Mouse (Mus musculus): ENCODE results near the gene Krt82.

The Krt82 gene

GRCm38 (mm10) chr15:101550567-101550966 lies at the start of gene Krt82:
Gene Krt82 (minus strand): TSS chr15:101550667.
- H3K36me3 ChIP-seq (ENCODE audit: control insufficient read depth, insufficient read depth, low read length, poor library complexity, severe bottlenecking), result no peaks in the 10 kb centered on the region
- no peak for DNase-seq (ENCODE audit: low read depth, low spot score)
- no peaks in the 10 kb centered on the region for H3K27me3 ChIP-seq (ENCODE audit: control insufficient read depth, insufficient read depth, low read length, poor library complexity, severe bottlenecking)

GRCm38 (mm10) chr15:101599123-101599522 lies 48.7 kb upstream of the Krt82 start:
- Histone ChIP-seq H3K36me3 (ENCODE audit: control insufficient read depth, insufficient read depth, low read length, poor library complexity, severe bottlenecking) (no peaks in the 10 kb centered on the region), H3K27me3 (ENCODE audit: control insufficient read depth, insufficient read depth, low read length, poor library complexity, severe bottlenecking) (no peaks in the 10 kb centered on the region)
- no peak for DNase-seq (ENCODE audit: low read depth, low spot score)

GRCm38 (mm10) chr15:101588216-101588615 lies 37.7 kb upstream of the Krt82 start:
- H3K36me3 ChIP-seq (ENCODE audit: control insufficient read depth, insufficient read depth, low read length, poor library complexity, severe bottlenecking), result no peaks in the 10 kb centered on the region
- no peaks in the 10 kb centered on the region for H3K27me3 ChIP-seq (ENCODE audit: control insufficient read depth, insufficient read depth, low read length, poor library complexity, severe bottlenecking)
- DNase-seq (ENCODE audit: low read depth, low spot score), result no peak

- Histone ChIP-seq H3K36me3 (ENCODE audit: control insufficient read depth, insufficient read depth, low read length, poor library complexity, severe bottlenecking) (no peaks in the 10 kb centered on the region), H3K27me3 (ENCODE audit: control insufficient read depth, insufficient read depth, low read length, poor library complexity, severe bottlenecking) (no peaks in the 10 kb centered on the region)
- DNase-seq (ENCODE audit: low read depth, low spot score), result no peak
Observed at GRCm38 (mm10) chr15:101584456-101584855, 34.0 kb upstream of the Krt82 start.

GRCm38 (mm10) chr15:101583211-101583965 lies 32.9 kb upstream of the Krt82 start:
- no peak for DNase-seq (ENCODE audit: low read depth, low spot score)
- no peaks in the 10 kb centered on the region for H3K27me3 ChIP-seq (ENCODE audit: control insufficient read depth, insufficient read depth, low read length, poor library complexity, severe bottlenecking)
- H3K36me3 ChIP-seq (ENCODE audit: control insufficient read depth, insufficient read depth, low read length, poor library complexity, severe bottlenecking), result no peaks in the 10 kb centered on the region

DNA sequence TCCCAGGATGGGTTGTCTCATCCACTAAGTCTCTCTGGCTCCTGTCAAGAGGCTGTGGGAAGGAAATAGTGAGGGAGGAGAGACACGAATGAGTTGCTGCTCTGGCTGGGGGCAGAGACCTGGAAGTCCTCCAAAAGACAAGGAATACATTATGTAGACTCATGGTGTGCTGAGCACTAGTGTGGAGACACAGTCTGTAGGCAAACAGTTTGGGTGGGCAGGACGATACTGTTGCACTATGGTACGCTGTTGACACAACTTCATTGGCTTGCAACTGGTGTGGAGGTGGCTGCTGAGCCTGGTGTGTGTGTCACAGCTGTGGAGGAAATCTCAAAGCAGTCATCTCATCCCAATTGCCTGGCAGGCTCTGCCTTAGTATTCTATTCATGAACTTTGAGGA lies 31.2 kb upstream of the Krt82 start:
- no peaks in the 10 kb centered on the region for H3K36me3 ChIP-seq (ENCODE audit: control insufficient read depth, insufficient read depth, low read length, poor library complexity, severe bottlenecking)
- DNase-seq (ENCODE audit: low read depth, low spot score), result no peak
- H3K27me3 ChIP-seq (ENCODE audit: control insufficient read depth, insufficient read depth, low read length, poor library complexity, severe bottlenecking), result no peaks in the 10 kb centered on the region

DNA sequence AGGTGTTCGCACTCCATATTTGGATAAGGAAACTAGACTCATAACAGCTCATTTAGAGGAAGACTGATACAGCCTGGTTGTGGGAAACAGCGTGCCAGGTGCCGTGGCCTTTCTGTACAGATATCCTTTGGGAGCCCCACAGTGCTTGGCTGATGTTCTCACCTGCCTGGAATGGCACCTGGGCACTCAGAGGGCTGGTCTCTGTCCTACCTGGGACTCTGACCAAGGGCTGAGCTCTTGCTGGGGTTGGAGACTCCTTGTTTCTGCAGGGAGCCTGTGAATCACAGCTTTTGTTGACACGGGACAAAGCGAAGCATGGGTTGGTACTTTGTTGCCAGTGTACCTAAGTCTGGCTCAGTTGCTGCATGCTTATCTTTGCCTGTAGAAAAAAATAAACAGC lies 25.0 kb upstream of the Krt82 start:
- Histone ChIP-seq H3K36me3 (ENCODE audit: control insufficient read depth, insufficient read depth, low read length, poor library complexity, severe bottlenecking) (no peaks in the 10 kb centered on the region), H3K27me3 (ENCODE audit: control insufficient read depth, insufficient read depth, low read length, poor library complexity, severe bottlenecking) (no peaks in the 10 kb centered on the region)
- DNase-seq (ENCODE audit: low read depth, low spot score), result no peak

- Histone ChIP-seq H3K36me3 (ENCODE audit: control insufficient read depth, insufficient read depth, low read length, poor library complexity, severe bottlenecking) (no peaks in the 10 kb centered on the region), H3K27me3 (ENCODE audit: control insufficient read depth, insufficient read depth, low read length, poor library complexity, severe bottlenecking) (no peaks in the 10 kb centered on the region)
- no peak for DNase-seq (ENCODE audit: low read depth, low spot score)
Observed at GRCm38 (mm10) chr15:101573796-101574345, 23.4 kb upstream of the Krt82 start, which contains the start of gene Krt75. Gene Krt75 (minus strand): TSS chr15:101573904.

DNA sequence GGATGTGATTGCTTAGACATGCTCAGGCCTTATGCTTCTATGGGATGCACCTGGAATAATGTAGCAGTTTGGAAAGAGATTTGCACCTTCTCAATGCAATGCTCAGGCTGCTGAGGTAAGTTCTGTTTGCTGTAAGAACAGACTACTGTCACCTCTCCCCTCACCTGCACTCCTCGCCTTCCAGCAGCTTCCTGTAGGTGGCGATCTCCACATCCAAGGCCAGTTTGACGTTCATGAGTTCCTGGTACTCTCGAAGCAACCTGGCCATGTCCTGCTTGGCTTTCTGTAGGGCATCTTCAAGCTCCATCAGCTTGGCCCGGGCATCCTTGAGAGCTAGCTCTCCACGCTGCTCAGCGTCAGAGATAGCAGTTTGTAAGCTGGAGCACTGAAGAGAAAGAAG lies 17.3 kb upstream of the Krt82 start:
- peak; percentile 5 for DNase-seq (ENCODE audit: low read depth, low spot score)

DNA sequence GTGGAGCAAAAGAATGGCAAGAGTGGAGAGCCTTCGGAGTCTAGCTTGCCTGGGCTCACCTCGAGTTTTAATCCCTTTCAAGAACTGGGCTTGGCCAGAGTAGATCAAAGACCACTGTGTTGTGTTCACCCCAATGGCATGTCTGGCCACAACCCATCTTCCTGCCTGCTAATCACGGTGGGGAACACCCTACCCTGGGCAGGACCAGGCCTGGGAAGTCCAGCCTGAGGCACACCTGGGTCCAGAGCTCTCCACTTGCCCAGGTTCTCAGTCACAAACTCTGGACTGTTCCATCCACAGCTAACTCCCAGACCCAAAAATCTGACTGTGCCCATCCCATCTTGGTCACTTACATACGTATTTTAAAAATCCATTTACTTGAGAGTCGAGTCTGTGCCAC lies 12.4 kb upstream of the Krt82 start, which contains the start of gene Krt90:
Krt90 (minus strand) TSS at position 101 of the 400 bp plus-strand sequence.
- Histone ChIP-seq H3K27me3 (ENCODE audit: control insufficient read depth, insufficient read depth, low read length, poor library complexity, severe bottlenecking) (no peaks in the 10 kb centered on the region), H3K36me3 (ENCODE audit: control insufficient read depth, insufficient read depth, low read length, poor library complexity, severe bottlenecking) (no peaks in the 10 kb centered on the region)
- DNase-seq (ENCODE audit: low read depth, low spot score), result no peak

More for the DNA sequence above, 17.3 kb upstream of the Krt82 start:
- H3K27me3 ChIP-seq (ENCODE audit: control insufficient read depth, insufficient read depth, low read length, poor library complexity, severe bottlenecking), result no peaks in the 10 kb centered on the region
- no peaks in the 10 kb centered on the region for H3K36me3 ChIP-seq (ENCODE audit: control insufficient read depth, insufficient read depth, low read length, poor library complexity, severe bottlenecking)

DNA sequence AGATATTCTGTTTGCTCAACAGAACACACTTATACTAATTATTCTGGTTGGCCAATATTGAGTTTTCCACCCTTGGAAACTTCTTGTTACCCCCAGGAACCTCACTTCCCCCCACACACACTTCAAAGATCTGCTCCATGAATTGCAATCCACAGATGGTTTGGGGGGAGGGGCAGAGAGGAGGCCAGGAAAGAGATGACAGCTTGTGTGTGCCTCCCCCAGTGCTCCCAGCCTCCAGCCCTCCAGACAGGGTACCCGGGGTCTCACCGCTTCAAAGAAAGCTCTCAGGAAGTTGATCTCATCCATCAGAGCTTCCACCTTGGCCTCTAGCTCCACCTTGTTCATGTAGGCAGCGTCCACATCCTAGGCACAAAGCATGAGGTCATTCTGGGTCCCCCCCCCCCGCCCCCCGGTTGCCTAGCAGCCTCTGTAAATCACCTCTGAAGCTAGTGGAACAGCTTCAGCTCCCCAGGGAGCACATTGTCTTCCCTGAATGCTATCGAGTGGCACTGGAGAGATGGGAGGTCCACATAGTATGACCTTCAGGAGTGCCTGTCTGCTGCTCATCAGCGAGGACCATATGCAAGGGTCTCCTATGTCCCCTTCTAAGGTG lies 7.7 kb upstream of the Krt82 start:
- Histone ChIP-seq H3K27me3 (ENCODE audit: control insufficient read depth, insufficient read depth, low read length, poor library complexity, severe bottlenecking) (no peaks in the 10 kb centered on the region), H3K36me3 (ENCODE audit: control insufficient read depth, insufficient read depth, low read length, poor library complexity, severe bottlenecking) (no peaks in the 10 kb centered on the region)
- no peak for DNase-seq (ENCODE audit: low read depth, low spot score)

DNA sequence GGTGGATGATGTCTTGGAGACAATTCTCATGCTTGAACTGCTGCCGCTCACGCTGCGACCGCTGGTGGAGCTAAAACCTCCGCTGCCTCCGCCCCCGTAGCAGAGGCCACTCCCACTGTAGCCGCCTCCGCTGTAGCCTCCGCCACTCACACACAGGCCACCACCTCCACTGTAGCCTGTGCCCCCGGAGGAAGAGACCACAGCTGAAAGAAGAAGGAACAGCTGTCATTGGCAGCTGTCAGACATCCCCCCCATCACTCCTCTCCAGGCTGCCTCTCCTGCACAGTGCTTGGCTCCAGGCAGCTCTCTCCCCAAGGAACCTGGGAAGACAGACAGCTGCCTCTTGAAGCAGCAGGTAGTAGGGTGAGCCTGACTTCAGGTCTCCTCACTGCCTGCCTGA lies 2.7 kb upstream of the Krt82 start:
- no peak for DNase-seq (ENCODE audit: low read depth, low spot score)
- Histone ChIP-seq H3K36me3 (ENCODE audit: control insufficient read depth, insufficient read depth, low read length, poor library complexity, severe bottlenecking) (no peaks in the 10 kb centered on the region), H3K27me3 (ENCODE audit: control insufficient read depth, insufficient read depth, low read length, poor library complexity, severe bottlenecking) (no peaks in the 10 kb centered on the region)

GRCm38 (mm10) chr15:101552188-101552587 lies 1.7 kb upstream of the Krt82 start:
- Histone ChIP-seq H3K27me3 (ENCODE audit: control insufficient read depth, insufficient read depth, low read length, poor library complexity, severe bottlenecking) (no peaks in the 10 kb centered on the region), H3K36me3 (ENCODE audit: control insufficient read depth, insufficient read depth, low read length, poor library complexity, severe bottlenecking) (no peaks in the 10 kb centered on the region)
- no peak for DNase-seq (ENCODE audit: low read depth, low spot score)

- no peaks in the 10 kb centered on the region for H3K36me3 ChIP-seq (ENCODE audit: control insufficient read depth, insufficient read depth, low read length, poor library complexity, severe bottlenecking)
- no peak for DNase-seq (ENCODE audit: low read depth, low spot score)
- no peaks in the 10 kb centered on the region for H3K27me3 ChIP-seq (ENCODE audit: control insufficient read depth, insufficient read depth, low read length, poor library complexity, severe bottlenecking)
Observed at GRCm38 (mm10) chr15:101544478-101544877, 6.0 kb downstream of the Krt82 start.

DNA sequence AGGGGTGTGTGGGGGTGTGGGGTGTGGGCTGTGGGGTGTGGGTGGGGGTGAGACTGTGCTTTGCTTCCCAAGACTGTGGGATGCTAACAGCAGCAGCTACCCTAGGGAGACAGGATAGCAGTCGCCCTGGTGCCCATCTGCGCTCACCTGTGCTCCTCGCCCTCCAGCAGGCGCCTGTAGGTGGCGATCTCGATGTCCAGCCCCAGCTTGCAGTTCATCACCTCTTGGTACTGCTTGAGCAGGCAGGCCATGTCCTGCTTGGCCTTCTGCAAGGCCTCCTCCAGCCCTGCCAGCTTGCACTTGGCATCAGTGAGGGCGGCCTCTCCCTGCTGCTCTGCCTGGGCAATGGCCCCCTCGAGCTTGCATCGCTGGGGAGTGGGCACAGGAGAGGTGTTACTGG lies 7.9 kb downstream of the Krt82 start:
- H3K27me3 ChIP-seq (ENCODE audit: control insufficient read depth, insufficient read depth, low read length, poor library complexity, severe bottlenecking), result no peaks in the 10 kb centered on the region
- DNase-seq (ENCODE audit: low read depth, low spot score), result no peak
- H3K36me3 ChIP-seq (ENCODE audit: control insufficient read depth, insufficient read depth, low read length, poor library complexity, severe bottlenecking), result no peaks in the 10 kb centered on the region
